Mouse (Mus musculus): ENCODE results near the gene Pomp. TPM values are rescaled to one million over a fixed set of nuclear protein-coding genes. Genes with fewer than 3 reads are reported as not detected.
A peak's percentile ranks its signal among the peaks of the same experiment; 100 is the strongest.
"Not testable (repeated sequence)": the region's sequence is repeated elsewhere in the genome, so short reads cannot be mapped to it uniquely, and the experiment has no call there.

Pomp gene
- polyA plus RNA-seq, 1 experiment from 2014 or later: 312 TPM

GRCm38 (mm10) chr5:147892735-147893134 lies 32.5 kb downstream of the Pomp start:
- ATAC-seq (ENCODE audit: low read depth): no peak
- H3K4me2 ChIP-seq: peak overlapping the region; percentile 89
- H3K9ac ChIP-seq: peak overlapping the region; percentile 84
- H3K27ac ChIP-seq: peak overlapping the region; percentile 92
- no peak for DNase-seq
- no peaks in the 10 kb centered on the region for H3K27me3 ChIP-seq
- peak overlapping the region; percentile 77 for H3K4me3 ChIP-seq (replicated peaks)
- WGBS (ENCODE audit: insufficient replicate concordance): 30% methylated on average over 6 of the region's 6 CpGs
- no peaks in the 10 kb centered on the region for H3K9me3 ChIP-seq (replicated peaks)
- peaks cover 68% of the 10 kb centered on the region for H3K4me1 ChIP-seq (replicated peaks)
- H3K36me3 ChIP-seq: peaks cover 8% of the 10 kb centered on the region; the same call in 1 of the 2 replicates

DNA sequence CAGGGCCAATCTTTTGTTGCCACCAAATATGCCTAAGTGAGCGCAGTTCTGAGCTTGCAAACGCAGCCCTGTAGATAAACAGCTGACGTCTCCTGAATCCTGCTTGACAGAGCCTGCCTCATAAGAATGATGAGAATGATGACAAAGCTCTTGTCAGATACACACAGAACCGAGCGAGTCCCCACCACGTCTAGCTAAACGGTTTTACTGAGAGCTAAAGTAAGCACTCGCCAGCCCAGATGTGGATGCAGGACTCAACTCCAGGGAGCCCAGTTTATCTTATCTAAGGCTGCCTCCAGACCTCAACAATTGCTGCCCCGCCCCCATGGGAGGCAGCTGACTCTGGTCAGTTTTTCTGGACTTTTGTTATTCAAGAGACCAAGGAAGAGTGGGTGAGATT lies 32.9 kb downstream of the Pomp start:
- DNase-seq: peak; percentile 68

GRCm38 (mm10) chr5:147893766-147894454 lies 33.6 kb downstream of the Pomp start:
- Histone ChIP-seq H3K9ac (peak overlapping the region; percentile 84), H3K4me3 (replicated peaks) (peak overlapping the region; percentile 77), H3K27ac (peak overlapping the region; percentile 92), H3K27me3 (no peaks in the 10 kb centered on the region), H3K4me2 (peak overlapping the region; percentile 89), H3K36me3 (peaks cover 7% of the 10 kb centered on the region; the same call in 1 of the 2 replicates), H3K9me3 (replicated peaks) (no peaks in the 10 kb centered on the region), H3K4me1 (replicated peaks) (peaks cover 56% of the 10 kb centered on the region)
- DNase-seq: no peak
- 3% methylated on average over 25 of the region's 25 CpGs for WGBS (ENCODE audit: insufficient replicate concordance)
- peak; percentile 21 for ATAC-seq (ENCODE audit: low read depth)

More for the DNA sequence above, 32.9 kb downstream of the Pomp start:
- no peaks in the 10 kb centered on the region for H3K27me3 ChIP-seq
- 13% methylated on average over 9 of the region's 9 CpGs for WGBS (ENCODE audit: insufficient replicate concordance)
- H3K9ac ChIP-seq: peak overlapping the region; percentile 84
- H3K27ac ChIP-seq: peak overlapping the region; percentile 92
- peak; percentile 30 for ATAC-seq (ENCODE audit: low read depth)
- H3K4me2 ChIP-seq: peak overlapping the region; percentile 89
- H3K4me3 ChIP-seq (replicated peaks): peak overlapping the region; percentile 77
- peaks cover 63% of the 10 kb centered on the region for H3K4me1 ChIP-seq (replicated peaks)
- peaks cover 7% of the 10 kb centered on the region; the same call in 1 of the 2 replicates for H3K36me3 ChIP-seq
- no peaks in the 10 kb centered on the region for H3K9me3 ChIP-seq (replicated peaks)

DNA sequence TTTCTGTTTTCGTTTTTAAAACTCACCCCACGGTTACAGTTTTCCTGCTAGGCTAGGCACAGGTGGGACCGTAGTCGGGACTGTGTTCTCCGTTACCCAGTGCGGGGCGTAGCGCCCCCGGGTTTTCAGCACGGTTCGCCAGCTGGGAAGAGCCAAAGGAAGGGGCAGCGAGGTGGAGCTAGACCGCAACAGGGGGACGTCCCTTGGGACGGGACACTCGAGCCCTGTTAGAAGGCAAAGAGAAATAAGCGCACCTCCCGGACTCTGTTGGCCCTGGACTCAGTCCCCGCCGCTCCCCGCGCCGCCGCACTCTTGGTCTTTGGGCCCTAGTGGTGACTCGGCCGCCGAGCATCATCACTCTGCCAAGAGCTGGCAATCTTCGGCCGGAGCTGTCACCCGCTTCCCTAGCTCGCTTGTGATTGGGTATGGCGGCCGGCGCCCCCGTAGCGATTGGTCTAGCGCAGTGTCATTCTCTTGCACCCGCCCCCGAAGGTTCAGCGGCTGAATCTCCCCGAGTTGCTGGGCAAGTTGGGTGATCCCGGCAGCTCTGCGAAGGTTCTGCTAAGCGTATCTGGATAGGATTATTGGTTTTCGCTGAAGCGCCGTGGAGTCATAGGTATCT lies 34.3 kb downstream of the Pomp start, which contains the start of gene Slc46a3:
Slc46a3 (minus strand) TSS at position 361 of the 622 bp plus-strand sequence.
- Histone ChIP-seq H3K9ac (peak within 1 kb of the TSS; percentile 84), H3K27me3 (no peaks in the 10 kb centered on the region), H3K27ac (peak within 1 kb of the TSS; percentile 92), H3K9me3 (replicated peaks) (no peaks in the 10 kb centered on the region), H3K36me3 (peaks cover 7% of the 10 kb centered on the region; the same call in 1 of the 2 replicates), H3K4me1 (replicated peaks) (peaks cover 51% of the 10 kb centered on the region), H3K4me2 (peak within 1 kb of the TSS; percentile 89), H3K4me3 (replicated peaks) (peak within 1 kb of the TSS; percentile 77)
- peak; percentile 98 for DNase-seq
- ATAC-seq (ENCODE audit: low read depth): peak; percentile 95
- 1% methylated on average over 47 of the region's 47 CpGs for WGBS (ENCODE audit: insufficient replicate concordance)

- peak overlapping the region; percentile 77 for H3K4me3 ChIP-seq (replicated peaks)
- no peaks in the 10 kb centered on the region for H3K9me3 ChIP-seq (replicated peaks)
- H3K27me3 ChIP-seq: no peaks in the 10 kb centered on the region
- peaks cover 6% of the 10 kb centered on the region; the same call in 1 of the 2 replicates for H3K36me3 ChIP-seq
- 2% methylated on average over 16 of the region's 16 CpGs for whole genome bisulfite sequencing (ENCODE audit: insufficient replicate concordance)
- H3K4me1 ChIP-seq (replicated peaks): peaks cover 46% of the 10 kb centered on the region
- H3K27ac ChIP-seq: peak overlapping the region; percentile 50; the same call in 1 of the 2 replicates
- peak overlapping the region; percentile 89 for H3K4me2 ChIP-seq
- DNase-seq (peak; percentile 32), ATAC-seq (ENCODE audit: low read depth) (no peak)
- peak overlapping the region; percentile 61 for H3K9ac ChIP-seq
Observed at GRCm38 (mm10) chr5:147895436-147896198, 35.4 kb downstream of the Pomp start.

DNA sequence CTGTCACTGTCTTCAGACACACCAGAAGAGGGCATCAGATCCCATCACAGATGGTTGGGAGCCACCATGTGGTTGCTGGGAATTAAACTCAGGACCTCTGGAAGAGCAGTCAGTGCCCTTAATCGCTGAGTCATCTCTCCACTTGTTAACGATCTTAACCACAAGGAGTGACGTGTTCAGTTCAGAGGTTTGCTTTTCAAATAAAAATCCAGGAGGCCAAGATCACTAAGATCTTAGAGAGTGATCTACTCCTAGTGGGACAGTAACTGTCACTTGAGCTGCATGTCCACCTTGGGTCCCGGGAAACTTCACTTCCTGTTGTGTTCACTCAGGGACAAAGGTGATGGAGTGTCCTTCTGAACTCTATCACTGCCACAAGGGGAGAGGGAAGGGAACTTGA lies 36.2 kb downstream of the Pomp start:
- not testable (repeated sequence) for H3K27ac ChIP-seq; H3K9ac ChIP-seq; H3K4me3 ChIP-seq (replicated peaks); DNase-seq; H3K4me2 ChIP-seq; H3K36me3 ChIP-seq; ATAC-seq (ENCODE audit: low read depth); H3K9me3 ChIP-seq (replicated peaks); H3K27me3 ChIP-seq
- H3K4me1 ChIP-seq (replicated peaks): peaks cover 38% of the 10 kb centered on the region
- WGBS (ENCODE audit: insufficient replicate concordance): 21% methylated on average over 4 of the region's 4 CpGs

- Histone ChIP-seq H3K27me3 (no peaks in the 10 kb centered on the region), H3K9ac (no peak overlapping the region), H3K4me2 (no peak overlapping the region), H3K36me3 (no peaks in the 10 kb centered on the region), H3K9me3 (replicated peaks) (no peaks in the 10 kb centered on the region), H3K4me3 (replicated peaks) (no peak overlapping the region), H3K27ac (no peak overlapping the region), H3K4me1 (replicated peaks) (peaks cover 32% of the 10 kb centered on the region)
- DNase-seq: no peak
- WGBS (ENCODE audit: insufficient replicate concordance): 69% methylated on average over 2 of the region's 2 CpGs
- no peak for ATAC-seq (ENCODE audit: low read depth)
Observed at GRCm38 (mm10) chr5:147898254-147898653, 38.0 kb downstream of the Pomp start.

DNA sequence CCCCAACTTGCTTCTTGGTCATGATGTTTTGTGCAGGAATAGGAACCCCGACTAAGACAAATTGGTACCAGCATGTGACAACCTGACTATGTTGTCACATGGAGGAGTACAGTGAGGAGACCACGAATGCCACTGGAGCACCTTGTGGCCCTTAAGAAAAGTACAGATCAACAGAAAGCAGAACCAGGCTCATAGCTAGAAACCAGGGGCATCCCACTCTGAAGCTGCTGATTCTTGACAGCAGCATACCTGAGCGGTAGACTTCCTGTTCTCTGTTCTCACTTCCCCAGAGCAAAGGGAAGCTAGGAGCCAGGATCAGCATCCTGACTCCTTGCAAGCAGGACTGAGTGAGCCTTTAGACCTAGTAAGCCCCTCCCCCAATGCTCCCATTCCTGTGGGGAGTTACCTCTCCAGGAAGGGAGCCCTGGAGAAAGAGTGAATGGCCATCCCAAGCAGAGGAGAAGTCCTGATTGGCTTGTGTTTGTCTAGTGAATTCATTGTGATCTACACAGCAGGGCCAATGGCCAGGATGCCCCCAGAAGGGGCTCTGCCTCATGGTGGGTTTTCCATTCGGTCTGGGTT lies 38.8 kb downstream of the Pomp start:
- H3K27ac ChIP-seq: no peak overlapping the region
- H3K4me2 ChIP-seq: no peak overlapping the region
- H3K9ac ChIP-seq: no peak overlapping the region
- ATAC-seq (ENCODE audit: low read depth): no peak
- no peak overlapping the region for H3K4me3 ChIP-seq (replicated peaks)
- peaks cover 24% of the 10 kb centered on the region for H3K4me1 ChIP-seq (replicated peaks)
- no peaks in the 10 kb centered on the region for H3K9me3 ChIP-seq (replicated peaks)
- H3K27me3 ChIP-seq: no peaks in the 10 kb centered on the region
- H3K36me3 ChIP-seq: no peaks in the 10 kb centered on the region
- no peak for DNase-seq
- 33% methylated on average over 4 of the region's 4 CpGs for WGBS (ENCODE audit: insufficient replicate concordance)

DNA sequence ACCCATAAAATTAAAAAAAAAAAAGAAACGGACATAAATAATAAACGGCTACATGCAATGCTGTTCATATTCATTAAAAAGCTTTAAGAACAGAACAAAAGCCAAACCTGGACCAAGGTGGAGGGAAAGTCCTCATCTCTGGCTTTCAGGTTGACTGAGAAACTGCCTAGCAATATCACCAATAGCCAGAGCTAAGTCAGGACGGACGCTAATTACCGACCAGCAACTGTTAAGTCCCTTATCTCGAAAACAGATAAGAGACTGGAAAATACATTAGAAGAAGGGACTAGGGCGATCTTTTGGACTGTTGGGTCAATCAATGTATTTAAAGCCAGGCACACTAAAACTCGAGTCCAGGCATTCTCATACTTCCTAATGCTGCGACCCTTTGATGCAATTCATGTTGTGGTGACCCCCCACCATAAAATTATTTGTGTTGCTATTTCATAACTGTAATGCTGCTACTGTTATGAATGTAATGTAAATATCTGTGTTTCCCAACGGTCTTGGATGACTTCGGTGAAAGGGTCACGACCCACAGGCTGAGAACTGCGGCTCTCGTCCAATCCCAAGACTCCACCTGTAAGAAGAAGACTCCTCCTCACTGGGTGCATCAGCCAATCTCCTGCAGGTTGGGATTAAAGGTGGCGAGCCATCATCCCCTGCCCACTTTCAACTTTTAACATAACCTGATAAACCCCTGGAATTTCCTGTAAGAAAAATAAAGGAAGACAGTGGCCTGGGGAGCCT lies 41.9 kb downstream of the Pomp start:
- peaks cover 11% of the 10 kb centered on the region for H3K4me1 ChIP-seq (replicated peaks)
- DNase-seq (no peak), ATAC-seq (ENCODE audit: low read depth) (0 out of 2 replicates have a peak, but pooled peaks have one; percentile 15)
- H3K27ac ChIP-seq: no peak overlapping the region
- H3K36me3 ChIP-seq: no peaks in the 10 kb centered on the region
- H3K4me2 ChIP-seq: no peak overlapping the region
- no peaks in the 10 kb centered on the region for H3K27me3 ChIP-seq
- WGBS (ENCODE audit: insufficient replicate concordance): 43% methylated on average over 15 of the region's 15 CpGs
- no peak overlapping the region for H3K4me3 ChIP-seq (replicated peaks)
- H3K9me3 ChIP-seq (replicated peaks): no peaks in the 10 kb centered on the region
- no peak overlapping the region for H3K9ac ChIP-seq

DNA sequence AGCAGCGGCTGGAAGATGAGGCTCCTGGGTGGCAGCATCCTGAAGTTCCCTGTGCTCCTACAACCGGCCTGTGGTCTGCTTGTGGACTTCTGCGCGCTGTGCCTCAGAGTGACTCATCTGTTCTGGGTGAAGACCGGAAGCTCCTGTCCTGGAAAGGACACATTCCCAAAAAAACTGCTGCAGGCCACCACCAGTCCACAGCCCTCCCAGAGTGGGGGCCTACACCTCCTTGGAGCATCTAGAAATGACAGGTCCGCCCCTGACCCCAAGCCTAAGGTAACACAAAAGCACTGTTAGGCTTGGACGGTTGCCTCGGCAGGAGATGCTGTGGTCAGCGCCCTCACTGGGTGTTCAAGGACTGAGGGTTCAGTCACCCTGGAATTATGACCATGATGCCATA lies 42.9 kb downstream of the Pomp start:
- Histone ChIP-seq H3K4me3 (replicated peaks) (no peak overlapping the region), H3K9me3 (replicated peaks) (no peaks in the 10 kb centered on the region), H3K27me3 (no peaks in the 10 kb centered on the region), H3K36me3 (no peaks in the 10 kb centered on the region), H3K4me1 (replicated peaks) (peaks cover 11% of the 10 kb centered on the region), H3K4me2 (no peak overlapping the region), H3K27ac (no peak overlapping the region), H3K9ac (no peak overlapping the region)
- WGBS (ENCODE audit: insufficient replicate concordance): 75% methylated on average over 9 of the region's 9 CpGs
- DNase-seq (no peak), ATAC-seq (ENCODE audit: low read depth) (no peak)
